In the genomic region with DNA sequence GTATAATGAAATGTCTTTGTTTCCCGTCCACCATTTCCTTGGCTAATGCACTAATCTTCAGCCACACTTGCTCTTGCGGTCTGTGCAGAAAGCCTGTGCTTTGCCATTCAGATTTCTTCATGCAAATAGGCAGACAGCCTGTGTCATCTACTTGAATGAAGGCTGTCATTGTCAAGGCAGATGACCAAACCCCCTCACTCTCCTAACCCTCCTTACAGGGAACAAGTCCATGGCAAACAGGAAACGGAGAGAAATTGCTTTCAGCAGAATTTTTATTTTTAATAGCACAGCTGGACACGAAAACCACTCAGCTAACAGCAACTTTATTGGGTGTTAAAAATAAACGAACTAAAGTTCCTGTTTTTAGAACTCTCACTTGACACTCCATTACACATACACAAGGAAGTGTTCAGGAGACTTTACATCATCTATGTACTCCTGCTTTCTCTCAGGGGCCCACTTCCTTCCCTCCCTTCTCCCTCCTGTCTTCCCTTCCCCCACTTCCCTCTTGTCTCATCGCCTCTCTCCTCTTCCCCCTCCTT, we compare ENCODE assay signal across 9 mouse cellular contexts. TPM values are rescaled to one million over a fixed set of nuclear protein-coding genes. Genes with fewer than 3 reads are reported as not detected.
A peak's percentile ranks its signal among the peaks of the same experiment; 100 is the strongest.
DNase-seq lines count a peak whose midpoint lies in the region; ATAC-seq lines count a peak whose summit lies in the region.
"Had no signal": no experiment of that assay in that cellular context is flagged by ENCODE, and none has a peak within 500 bp of the region (broad histone marks: within the 10 kb centered on the region; RNA-seq: fewer than 3 reads in every experiment).

No protein-coding gene starts in this region.

- no peak overlapping the region for H3K4me3 ChIP-seq in lung, embryonic 15.5 days
- H3K4me3 ChIP-seq in intestine, embryonic 16.5 days (ENCODE audit: low read length), result no peak overlapping the region

- no peak overlapping the region for H3K9ac ChIP-seq in lung, embryonic 15.5 days
- H3K9ac ChIP-seq in intestine, embryonic 16.5 days (ENCODE audit: low read depth, low read length), result no peak overlapping the region

- no peaks in the 10 kb centered on the region for H3K36me3 ChIP-seq in lung, embryonic 15.5 days
- H3K36me3 ChIP-seq in intestine, embryonic 16.5 days (ENCODE audit: control insufficient read depth, insufficient read depth, low read length), result no peaks in the 10 kb centered on the region

- peak; percentile 86 for ATAC-seq in lung, embryonic 15.5 days (ENCODE audit: borderline replicate concordance, extremely low read depth, low FRiP score, low TSS enrichment)
- peak; percentile 57 for ATAC-seq in intestine, embryonic 16.5 days
- peak; percentile 71 for ATAC-seq in monocyte, adult 5-6 weeks (replicated peaks; ENCODE audit: insufficient number of reproducible peaks, low FRiP score, low TSS enrichment, poor library complexity, severe bottlenecking)

- no peaks in the 10 kb centered on the region for H3K27me3 ChIP-seq in lung, embryonic 15.5 days
- H3K27me3 ChIP-seq in intestine, embryonic 16.5 days (replicated peaks; ENCODE audit: control insufficient read depth, insufficient read depth, low read length), result no peaks in the 10 kb centered on the region

- peak overlapping the region; percentile 78 for H3K27ac ChIP-seq in lung, embryonic 15.5 days
- peak overlapping the region; percentile 52; the same call in 1 of the 2 replicates for H3K27ac ChIP-seq in intestine, embryonic 16.5 days (ENCODE audit: low read length)

- peak overlapping the region; percentile 10; the same call in 1 of the 2 replicates for H3K4me2 ChIP-seq in lung, embryonic 15.5 days
- H3K4me2 ChIP-seq in intestine, embryonic 16.5 days (ENCODE audit: low read depth, low read length), result no peak overlapping the region

- peaks cover 37% of the 10 kb centered on the region for H3K4me1 ChIP-seq in lung, embryonic 15.5 days
- peaks cover 2% of the 10 kb centered on the region; the same call in 1 of the 2 replicates for H3K4me1 ChIP-seq in intestine, embryonic 16.5 days (ENCODE audit: control insufficient read depth, insufficient read depth, low read length)

- 16% methylated on average over 6 of the region's 6 CpGs for WGBS in lung, embryonic 15.5 days
- 34% methylated on average over 6 of the region's 6 CpGs for WGBS in intestine, embryonic 16.5 days

- H3K9me3 ChIP-seq in lung, embryonic 15.5 days, result no peaks in the 10 kb centered on the region
- no peaks in the 10 kb centered on the region for H3K9me3 ChIP-seq in intestine, embryonic 16.5 days (ENCODE audit: control insufficient read depth, low read length)

- DNase-seq in lung, postnatal 14 days, result no peak
- DNase-seq in c-Kit-positive CD71-positive TER-119-positive erythroid progenitor cells, embryonic 14.5 days (ENCODE audit: low spot score), result peak; percentile 40
- DNase-seq in frontal cortex, adult 2 months (ENCODE audit: extremely low spot score in 1 of 2, low spot score in 1 of 2), result no peak
- no peak for DNase-seq in retina, embryonic 14.5 days (ENCODE audit: low spot score)
- no peak for DNase-seq in thymus, postnatal 0 days (ENCODE audit: low spot score)
- DNase-seq: cerebellum, adult 11-12 months had no signal

RNA-seq across cellular contexts. Expression of gene St3gal6, which starts 22.2 kb away (rescaled TPM):
- 27.3 and 29.7 TPM in 2 replicates for polyA plus RNA-seq in lung, embryonic 15.5 days (2015; fragmentation: Nextera tagmentation; extraction: Ambion mirVana)
- polyA plus RNA-seq in intestine, embryonic 16.5 days (2015; fragmentation: Nextera tagmentation; extraction: Ambion mirVana), result 22.5 and 23.5 TPM in 2 replicates
- 43.7 to 77.1 TPM (median 49.8 TPM) in 3 replicates for total RNA-seq in monocyte, adult 5-6 weeks (2017)
- polyA plus RNA-seq in frontal cortex, adult 2 months (2012; rRNA removed), result 14.4 and 18.8 TPM in 2 replicates
- 18.7 and 20.4 TPM in 2 replicates for polyA plus RNA-seq in thymus, postnatal 0 days (2015; fragmentation: Nextera tagmentation; extraction: Ambion mirVana)
